Mouse (Mus musculus) MEL (cell line): ENCODE results near the gene Cenps. TPM values are rescaled to one million over a fixed set of nuclear protein-coding genes. Genes with fewer than 3 reads are reported as not detected.

ENCODE experiments used
- polyA plus RNA-seq, 2 experiments: library from polyadenylated mRNA; stranded (reverse) in 1 of 2; unstranded in 1 of 2; fragments of >175 nt in 1 of 2; fragments of >200 nt in 1 of 2; gene quantifications; 2 replicates each; pipeline versions ENCODE4 v1.2.1 to v1.2.4; 2012; ENCODE audit warnings: low replicate concordance in 2 of 2, low read depth in 1 of 2; ENCODE audit not compliant: insufficient read length in 2 of 2, insufficient read depth in 1 of 2, missing spikeins in 1 of 2
- total RNA-seq: library from RNA; depleted of rRNA; stranded (reverse); fragments of 300-350 nt; gene quantifications from 2 replicates; pipeline ENCODE4 v1.2.3, GENCODE M21; 2012; rRNA removed

The Cenps gene
- total and polyA plus RNA-seq, 3 experiments: 13.4 to 60.7 TPM; not detected in 1

Other genes starting within 250 kb of the Cenps start
- gene Pex14, start 37.8 kb downstream of the Cenps start, total RNA-seq: 38.3 and 39.4 TPM in 2 replicates
- gene Pex14, start 37.8 kb downstream of the Cenps start, polyA plus RNA-seq: 10 to 100 TPM in 1 of 2 experiments, not detected in 1; 49.2 TPM
- gene Dffa, start 33.5 kb downstream of the Cenps start, total RNA-seq: 16.6 and 20.2 TPM in 2 replicates
- gene Dffa, start 33.5 kb downstream of the Cenps start, polyA plus RNA-seq: 10 to 100 TPM in 1 of 2 experiments, not detected in 1; 33.0 TPM
- gene Cort, start 10.9 kb downstream of the Cenps start, total RNA-seq: 0.39 and 0.62 TPM in 2 replicates
- gene Cort, start 10.9 kb downstream of the Cenps start, polyA plus RNA-seq: 1 to 10 TPM in 1 of 2 experiments, not detected in 1; 2.0 TPM
- 116 and 133 TPM in 2 replicates for gene Pgd, start 29.1 kb upstream of the Cenps start, total RNA-seq
- 100 to 1,000 TPM in 1 of 2 experiments, not detected in 1; 219 TPM for gene Pgd, start 29.1 kb upstream of the Cenps start, polyA plus RNA-seq
- gene Kif1b, start 170.1 kb upstream of the Cenps start, total RNA-seq: 8.8 and 9.1 TPM in 2 replicates
- gene Kif1b, start 170.1 kb upstream of the Cenps start, polyA plus RNA-seq: 10 to 100 TPM; 16.3 to 20.2 TPM